Mouse (Mus musculus) intestine, embryonic 16.5 days (tissue): ENCODE measurements around the gene S1pr3. TPM values are rescaled to one million over a fixed set of nuclear protein-coding genes. Genes with fewer than 3 reads are reported as not detected.

Experiments used
- ATAC-seq: fragments of 200-750 bp; cut with Nextera tagmentation; 2 replicates; pipeline ENCODE4 v1.8.0; 2017; ENCODE audit warnings: moderate TSS enrichment, moderate library complexity
- H3K27ac ChIP-seq: fragments of 300-500 bp; sonication (generic); 2 replicates; pipeline ENCODE4 v1.5.1; 2014; ENCODE audit warnings: mild to moderate bottlenecking, low read length
- H3K27me3 ChIP-seq: fragments of 300-500 bp; sonication (generic); replicated peaks from 2 replicates; pipeline ENCODE4 v1.6.1; 2014; ENCODE audit warnings: low read length, control low read depth, mixed read lengths; ENCODE audit not compliant: control insufficient read depth, insufficient read depth
- H3K36me3 ChIP-seq: fragments of 300-500 bp; sonication (generic); 2 replicates; pipeline ENCODE4 v1.6.1; 2014; ENCODE audit warnings: low read length, control low read depth; ENCODE audit not compliant: control insufficient read depth, insufficient read depth
- H3K4me1 ChIP-seq: fragments of 300-500 bp; sonication (generic); 2 replicates; pipeline ENCODE4 v1.6.1; 2014; ENCODE audit warnings: low read length, control low read depth, mixed read lengths; ENCODE audit not compliant: control insufficient read depth, insufficient read depth
- H3K4me2 ChIP-seq: fragments of 300-500 bp; sonication (generic); 2 replicates; pipeline ENCODE4 v1.6.1; 2014; ENCODE audit warnings: low read depth, low read length, control low read depth
- H3K4me3 ChIP-seq: fragments of 300-500 bp; sonication (generic); 2 replicates; pipeline ENCODE4 v1.5.1; 2014; ENCODE audit warnings: mild to moderate bottlenecking, low read length
- H3K9ac ChIP-seq: fragments of 300-500 bp; sonication (generic); 2 replicates; pipeline ENCODE4 v1.6.1; 2014; ENCODE audit warnings: low read depth, low read length
- H3K9me3 ChIP-seq: fragments of 300-500 bp; sonication (generic); 2 replicates; pipeline ENCODE4 v1.6.1; 2016; ENCODE audit warnings: low read length, control low read depth; ENCODE audit not compliant: control insufficient read depth
- WGBS: fragments of 180-500 bp; shearing (Covaris S2); extraction: QIAGEN DNeasy Blood & Tissue Kit; methylation state at CpG from one replicate; pipeline ENCODE4 v1.1.7; 2014; 5-methylcytosine and 5-hydroxymethylcytosine counted together
- polyA plus RNA-seq: library from polyadenylated mRNA; unstranded; fragments of >200 nt; fragmentation: Nextera tagmentation; extraction: Ambion mirVana; gene quantifications from 2 replicates; pipeline ENCODE4 v1.2.1, GENCODE M21; 2015

The S1pr3 gene
- polyA plus RNA-seq: 38.2 and 41.3 TPM in 2 replicates

GRCm38 (mm10) chr13:51408519-51409001, at the start of gene S1pr3:
TSS of gene S1pr3 (plus strand) at chr13:51408639.
- Histone ChIP-seq H3K9ac (peak within 1 kb of the TSS; percentile 79), H3K4me2 (peak within 1 kb of the TSS; percentile 76), H3K4me3 (peak within 1 kb of the TSS; percentile 63), H3K9me3 (no peaks in the 10 kb centered on the region), H3K27ac (peak within 1 kb of the TSS; percentile 76), H3K36me3 (no peaks in the 10 kb centered on the region), H3K27me3 (no peaks in the 10 kb centered on the region; the same call in 1 of the 2 replicates), H3K4me1 (peaks cover 18% of the 10 kb centered on the region; the same call in 1 of the 2 replicates)
- peak; percentile 88 for ATAC-seq
- under 1% methylated on average over 33 of the region's 33 CpGs for WGBS

DNA sequence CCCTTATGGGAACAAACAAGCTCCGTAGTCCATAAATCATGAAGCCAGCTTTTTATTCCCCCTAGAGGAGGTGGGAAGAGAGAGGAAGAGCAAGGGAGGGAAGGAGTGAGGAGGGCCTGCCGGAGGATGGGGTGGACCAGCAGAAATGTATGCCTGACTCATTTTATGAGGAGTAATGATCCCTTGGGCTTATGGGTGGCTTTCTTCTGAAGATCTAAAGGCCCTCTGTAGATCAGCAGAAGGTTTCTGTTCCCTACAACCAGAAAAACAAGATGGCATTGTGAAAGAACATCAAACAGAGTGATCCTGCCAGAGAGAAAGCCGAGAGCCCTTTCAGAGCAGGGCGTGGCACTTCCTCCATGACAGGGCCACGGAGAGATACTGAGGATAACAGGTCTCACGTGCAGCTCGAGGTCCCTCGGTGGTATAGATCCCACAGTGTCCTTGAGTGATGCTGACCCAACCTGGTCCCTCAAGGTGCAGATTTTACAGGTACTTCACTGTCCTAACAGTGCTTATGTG, 47.9 kb upstream of the S1pr3 start:
- no peaks in the 10 kb centered on the region for H3K4me1 ChIP-seq
- no peak overlapping the region for H3K4me3 ChIP-seq
- H3K36me3 ChIP-seq: no peaks in the 10 kb centered on the region
- H3K9ac ChIP-seq: no peak overlapping the region
- H3K27ac ChIP-seq: no peak overlapping the region
- ATAC-seq: no peak
- no peaks in the 10 kb centered on the region for H3K27me3 ChIP-seq
- H3K4me2 ChIP-seq: no peak overlapping the region
- WGBS: 57% methylated on average over 8 of the region's 8 CpGs
- no peaks in the 10 kb centered on the region for H3K9me3 ChIP-seq

DNA sequence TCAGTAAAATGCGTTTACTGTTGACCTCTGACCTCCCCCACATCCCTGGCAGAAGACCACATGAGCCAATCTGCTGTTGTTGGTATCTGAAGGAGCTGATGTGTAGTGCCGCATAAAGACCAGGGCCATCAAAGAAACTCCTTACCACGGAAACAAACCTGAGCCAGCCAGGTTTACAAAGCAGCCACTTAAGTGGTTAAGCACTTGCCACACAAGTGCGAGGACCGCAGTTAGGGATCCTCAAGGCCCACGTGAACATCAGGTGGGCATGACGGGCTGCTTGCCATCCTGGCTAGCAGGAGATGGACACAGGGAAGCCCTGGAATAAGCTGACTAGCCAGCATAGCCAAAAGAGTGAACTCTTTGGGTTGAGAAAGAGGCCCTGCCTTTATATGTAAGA, 45.0 kb upstream of the S1pr3 start:
- ATAC-seq: no peak
- Histone ChIP-seq H3K36me3 (no peaks in the 10 kb centered on the region), H3K4me3 (no peak overlapping the region), H3K27me3 (no peaks in the 10 kb centered on the region), H3K4me2 (no peak overlapping the region), H3K9me3 (no peaks in the 10 kb centered on the region), H3K9ac (no peak overlapping the region), H3K27ac (no peak overlapping the region), H3K4me1 (no peaks in the 10 kb centered on the region)
- WGBS: 70% methylated on average over 7 of the region's 7 CpGs

- H3K4me2 ChIP-seq: no peak overlapping the region
- H3K36me3 ChIP-seq: no peaks in the 10 kb centered on the region
- H3K9ac ChIP-seq: no peak overlapping the region
- H3K27me3 ChIP-seq: no peaks in the 10 kb centered on the region
- ATAC-seq: no peak
- H3K4me1 ChIP-seq: no peaks in the 10 kb centered on the region
- WGBS: 50% methylated on average over 5 of the region's 5 CpGs
- H3K27ac ChIP-seq: no peak overlapping the region
- no peak overlapping the region for H3K4me3 ChIP-seq
- H3K9me3 ChIP-seq: no peaks in the 10 kb centered on the region
Observed at GRCm38 (mm10) chr13:51363985-51364384, 44.5 kb upstream of the S1pr3 start.

- Histone ChIP-seq H3K4me3 (no peak overlapping the region), H3K36me3 (no peaks in the 10 kb centered on the region), H3K9me3 (no peaks in the 10 kb centered on the region), H3K27ac (no peak overlapping the region), H3K9ac (no peak overlapping the region), H3K4me1 (no peaks in the 10 kb centered on the region), H3K4me2 (no peak overlapping the region), H3K27me3 (no peaks in the 10 kb centered on the region)
- no peak for ATAC-seq
- WGBS: 82% methylated on average over 6 of the region's 6 CpGs
Observed at GRCm38 (mm10) chr13:51365191-51365590, 43.2 kb upstream of the S1pr3 start.

GRCm38 (mm10) chr13:51368346-51368745, 40.1 kb upstream of the S1pr3 start:
- Histone ChIP-seq H3K4me1 (no peaks in the 10 kb centered on the region), H3K27ac (no peak overlapping the region), H3K4me3 (no peak overlapping the region), H3K4me2 (no peak overlapping the region), H3K27me3 (no peaks in the 10 kb centered on the region), H3K9ac (no peak overlapping the region), H3K9me3 (no peaks in the 10 kb centered on the region), H3K36me3 (no peaks in the 10 kb centered on the region)
- WGBS: 72% methylated on average over 2 of the region's 2 CpGs
- no peak for ATAC-seq

DNA sequence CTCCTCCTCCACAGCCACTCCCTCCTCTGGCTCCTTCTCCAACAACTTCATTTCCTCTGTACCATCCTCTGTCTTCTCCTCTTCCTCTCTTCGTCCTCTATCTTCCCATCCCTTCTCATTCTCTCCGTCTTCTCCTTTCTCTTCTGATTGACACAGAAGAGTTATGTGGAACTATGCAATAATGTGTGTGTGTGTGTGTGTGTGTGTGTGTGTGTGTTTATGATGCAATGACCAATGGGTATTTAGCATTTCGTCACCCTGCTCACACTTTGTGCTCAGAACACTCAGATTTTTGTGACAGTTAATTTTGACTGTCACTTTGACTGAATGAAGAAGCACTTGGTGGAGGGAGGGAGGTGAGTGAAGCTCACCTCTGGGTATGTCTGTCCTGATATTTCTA, 39.1 kb upstream of the S1pr3 start:
- Histone ChIP-seq H3K4me3 (no peak overlapping the region), H3K27me3 (no peaks in the 10 kb centered on the region), H3K27ac (no peak overlapping the region), H3K9ac (no peak overlapping the region), H3K36me3 (no peaks in the 10 kb centered on the region), H3K4me1 (no peaks in the 10 kb centered on the region), H3K4me2 (no peak overlapping the region), H3K9me3 (no peaks in the 10 kb centered on the region)
- WGBS: 87% methylated on average over 3 of the region's 3 CpGs
- ATAC-seq: no peak

GRCm38 (mm10) chr13:51373086-51373485, 35.4 kb upstream of the S1pr3 start:
- ATAC-seq: no peak
- no peaks in the 10 kb centered on the region for H3K36me3 ChIP-seq
- H3K4me3 ChIP-seq: no peak overlapping the region
- H3K4me2 ChIP-seq: no peak overlapping the region
- no peak overlapping the region for H3K27ac ChIP-seq
- peaks cover 3% of the 10 kb centered on the region; the same call in 1 of the 2 replicates for H3K4me1 ChIP-seq
- H3K27me3 ChIP-seq: no peaks in the 10 kb centered on the region
- no peaks in the 10 kb centered on the region for H3K9me3 ChIP-seq
- H3K9ac ChIP-seq: no peak overlapping the region

DNA sequence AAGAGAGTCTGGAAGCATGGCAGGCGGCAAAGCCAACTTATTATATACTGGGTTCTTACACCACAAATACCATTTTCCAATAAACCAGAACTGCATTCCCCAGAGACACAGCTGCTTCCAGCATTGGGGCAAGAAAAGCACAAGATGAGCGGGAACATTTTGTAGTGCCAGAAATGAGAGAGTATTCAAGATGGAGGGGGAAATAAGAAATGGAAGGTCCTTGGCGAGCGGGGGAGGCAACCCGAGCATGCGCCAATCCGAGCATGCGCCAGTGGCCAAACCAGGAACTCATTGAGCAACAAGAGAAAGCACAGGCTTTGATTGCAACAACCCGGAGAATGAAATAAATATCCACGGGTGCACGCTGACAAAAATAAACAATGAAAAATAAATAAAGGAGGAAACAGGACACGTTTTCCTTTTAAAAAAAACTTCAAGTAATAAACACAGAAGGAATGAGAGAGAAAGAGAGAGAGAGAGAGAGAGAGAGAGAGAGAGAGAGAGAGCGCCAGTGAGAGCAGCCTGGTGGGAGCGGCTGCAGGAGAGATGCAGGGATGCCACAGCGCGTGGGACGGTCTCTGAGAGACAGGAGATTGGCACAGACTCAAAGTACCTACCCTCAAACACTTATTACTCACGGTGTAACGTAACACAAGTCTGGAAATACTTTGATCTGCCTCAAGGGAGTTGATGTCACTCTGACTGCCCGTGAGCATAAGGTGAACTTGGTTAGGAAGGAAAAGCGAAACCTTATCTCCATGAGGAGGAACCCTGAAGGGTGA, 34.2 kb upstream of the S1pr3 start:
- Histone ChIP-seq H3K4me3 (no peak overlapping the region), H3K27ac (no peak overlapping the region), H3K4me1 (peaks cover 5% of the 10 kb centered on the region; the same call in 1 of the 2 replicates), H3K36me3 (no peaks in the 10 kb centered on the region), H3K9me3 (no peaks in the 10 kb centered on the region), H3K9ac (no peak overlapping the region), H3K4me2 (no peak overlapping the region), H3K27me3 (no peaks in the 10 kb centered on the region)
- WGBS: 63% methylated on average over 21 of the region's 21 CpGs
- ATAC-seq: no peak
